Mouse (Mus musculus) midbrain, embryonic 12.5 days (tissue): ENCODE measurements around the gene Sik2. TPM values are rescaled to one million over a fixed set of nuclear protein-coding genes. Genes with fewer than 3 reads are reported as not detected.

Experiments used
- ATAC-seq: fragments of 200-750 bp; cut with Nextera tagmentation; 2 replicates; pipeline ENCODE4 v1.8.0; 2017; ENCODE audit warnings: low read depth, moderate TSS enrichment, moderate library complexity; ENCODE audit not compliant: low FRiP score
- H3K27ac ChIP-seq: fragments of 300-500 bp; sonication (generic); replicated peaks from 2 replicates; pipeline ENCODE4 v1.5.1; 2016; ENCODE audit warnings: mild to moderate bottlenecking
- H3K27me3 ChIP-seq: fragments of 300-500 bp; sonication (generic); 2 replicates; pipeline ENCODE4 v1.6.1; 2016; ENCODE audit warnings: mild to moderate bottlenecking
- H3K36me3 ChIP-seq: fragments of 300-500 bp; sonication (generic); 2 replicates; pipeline ENCODE4 v1.6.1; 2016
- H3K4me1 ChIP-seq: fragments of 300-500 bp; sonication (generic); 2 replicates; pipeline ENCODE4 v1.6.1; 2016
- H3K4me2 ChIP-seq: fragments of 300-500 bp; sonication (generic); replicated peaks from 2 replicates; pipeline ENCODE4 v1.6.1; 2016; ENCODE audit warnings: mild to moderate bottlenecking, moderate library complexity
- H3K4me3 ChIP-seq: fragments of 300-500 bp; sonication (generic); 2 replicates; pipeline ENCODE4 v1.5.1; 2016; ENCODE audit warnings: mild to moderate bottlenecking
- H3K9ac ChIP-seq: fragments of 300-500 bp; sonication (generic); replicated peaks from 2 replicates; pipeline ENCODE4 v1.6.1; 2016; ENCODE audit warnings: mild to moderate bottlenecking, moderate library complexity
- H3K9me3 ChIP-seq: fragments of 300-500 bp; sonication (generic); 2 replicates; pipeline ENCODE4 v1.6.1; 2016; ENCODE audit warnings: mild to moderate bottlenecking
- WGBS: fragments of 180-500 bp; shearing (Covaris S2); methylation state at CpG from one replicate; pipeline ENCODE4 v1.1.7; 2016; 5-methylcytosine and 5-hydroxymethylcytosine counted together
- polyA plus RNA-seq: library from polyadenylated mRNA; unstranded; fragments of >200 nt; fragmentation: Nextera tagmentation; extraction: Ambion mirVana; gene quantifications from 2 replicates; pipeline ENCODE4 v1.2.1, GENCODE M21; 2016

Sik2 gene
- polyA plus RNA-seq: 14.2 and 15.1 TPM in 2 replicates

- peak; percentile 97 for ATAC-seq
- Histone ChIP-seq H3K9ac (peak within 1 kb of the TSS; percentile 77), H3K4me2 (peak within 1 kb of the TSS; percentile 84), H3K27me3 (peaks cover 9% of the 10 kb centered on the region), H3K9me3 (no peaks in the 10 kb centered on the region), H3K27ac (peak within 1 kb of the TSS; percentile 80), H3K4me1 (no peaks in the 10 kb centered on the region), H3K36me3 (no peaks in the 10 kb centered on the region), H3K4me3 (peak within 1 kb of the TSS; percentile 71)
- WGBS: under 1% methylated on average over 58 of the region's 85 CpGs
Observed at GRCm38 (mm10) chr9:51008841-51009655, at the start of gene Sik2. Gene Sik2, minus strand, starts transcription at chr9:51009073.

GRCm38 (mm10) chr9:51056360-51057324, 47.8 kb upstream of the Sik2 start:
- no peak overlapping the region for H3K9ac ChIP-seq
- no peak overlapping the region for H3K4me3 ChIP-seq
- H3K36me3 ChIP-seq: no peaks in the 10 kb centered on the region
- ATAC-seq: no peak
- no peak overlapping the region for H3K27ac ChIP-seq
- WGBS: 84% methylated on average over 3 of the region's 3 CpGs
- no peak overlapping the region for H3K4me2 ChIP-seq
- H3K27me3 ChIP-seq: no peaks in the 10 kb centered on the region
- H3K4me1 ChIP-seq: no peaks in the 10 kb centered on the region
- no peaks in the 10 kb centered on the region for H3K9me3 ChIP-seq

- Histone ChIP-seq H3K4me3 (no peak overlapping the region), H3K4me1 (no peaks in the 10 kb centered on the region), H3K9ac (no peak overlapping the region), H3K27me3 (no peaks in the 10 kb centered on the region), H3K27ac (no peak overlapping the region), H3K36me3 (no peaks in the 10 kb centered on the region), H3K9me3 (no peaks in the 10 kb centered on the region), H3K4me2 (no peak overlapping the region)
- 63% methylated on average over 3 of the region's 3 CpGs for WGBS
- no peak for ATAC-seq
Observed at GRCm38 (mm10) chr9:51052180-51052579, 43.3 kb upstream of the Sik2 start.

GRCm38 (mm10) chr9:51042136-51042535, 33.3 kb upstream of the Sik2 start:
- H3K4me1 ChIP-seq: no peaks in the 10 kb centered on the region
- no peaks in the 10 kb centered on the region for H3K36me3 ChIP-seq
- no peak overlapping the region for H3K4me2 ChIP-seq
- ATAC-seq: no peak
- H3K27me3 ChIP-seq: no peaks in the 10 kb centered on the region
- H3K9me3 ChIP-seq: no peaks in the 10 kb centered on the region
- WGBS: 86% methylated on average over 6 of the region's 6 CpGs
- no peak overlapping the region for H3K4me3 ChIP-seq
- H3K9ac ChIP-seq: no peak overlapping the region
- no peak overlapping the region for H3K27ac ChIP-seq

- Histone ChIP-seq H3K36me3 (no peaks in the 10 kb centered on the region), H3K9me3 (no peaks in the 10 kb centered on the region), H3K27me3 (no peaks in the 10 kb centered on the region), H3K27ac (no peak overlapping the region), H3K4me3 (no peak overlapping the region), H3K9ac (no peak overlapping the region), H3K4me1 (no peaks in the 10 kb centered on the region), H3K4me2 (no peak overlapping the region)
- no peak for ATAC-seq
- 91% methylated on average over 7 of the region's 7 CpGs for WGBS
Observed at GRCm38 (mm10) chr9:51041491-51041980, 32.7 kb upstream of the Sik2 start.

- H3K4me3 ChIP-seq: no peak overlapping the region
- WGBS: 85% methylated on average over 3 of the region's 3 CpGs
- H3K4me1 ChIP-seq: no peaks in the 10 kb centered on the region
- no peaks in the 10 kb centered on the region for H3K36me3 ChIP-seq
- H3K27ac ChIP-seq: no peak overlapping the region
- no peaks in the 10 kb centered on the region for H3K27me3 ChIP-seq
- no peak for ATAC-seq
- no peaks in the 10 kb centered on the region for H3K9me3 ChIP-seq
- no peak overlapping the region for H3K9ac ChIP-seq
- H3K4me2 ChIP-seq: no peak overlapping the region
Observed at GRCm38 (mm10) chr9:51032785-51033529, 24.1 kb upstream of the Sik2 start.

- H3K36me3 ChIP-seq: no peaks in the 10 kb centered on the region
- no peak overlapping the region for H3K27ac ChIP-seq
- WGBS: 66% methylated on average over 8 of the region's 8 CpGs
- H3K4me3 ChIP-seq: no peak overlapping the region
- no peak overlapping the region for H3K4me2 ChIP-seq
- no peaks in the 10 kb centered on the region for H3K27me3 ChIP-seq
- H3K9me3 ChIP-seq: no peaks in the 10 kb centered on the region
- H3K9ac ChIP-seq: no peak overlapping the region
- ATAC-seq: no peak
- H3K4me1 ChIP-seq: no peaks in the 10 kb centered on the region
Observed at GRCm38 (mm10) chr9:51032291-51032690, 23.4 kb upstream of the Sik2 start.

- no peaks in the 10 kb centered on the region for H3K9me3 ChIP-seq
- H3K27ac ChIP-seq: no peak overlapping the region
- H3K4me3 ChIP-seq: no peak overlapping the region
- ATAC-seq: no peak
- H3K4me2 ChIP-seq: no peak overlapping the region
- no peaks in the 10 kb centered on the region for H3K36me3 ChIP-seq
- H3K4me1 ChIP-seq: no peaks in the 10 kb centered on the region
- no peaks in the 10 kb centered on the region for H3K27me3 ChIP-seq
- H3K9ac ChIP-seq: no peak overlapping the region
- WGBS: 78% methylated on average over 6 of the region's 6 CpGs
Observed at GRCm38 (mm10) chr9:51031603-51032002, 22.7 kb upstream of the Sik2 start.

GRCm38 (mm10) chr9:51030147-51030546, 21.3 kb upstream of the Sik2 start:
- Histone ChIP-seq H3K9ac (no peak overlapping the region), H3K27me3 (no peaks in the 10 kb centered on the region), H3K4me3 (no peak overlapping the region), H3K9me3 (no peaks in the 10 kb centered on the region), H3K27ac (no peak overlapping the region), H3K4me1 (no peaks in the 10 kb centered on the region), H3K4me2 (no peak overlapping the region), H3K36me3 (no peaks in the 10 kb centered on the region)
- WGBS: 60% methylated on average over 1 of the region's 1 CpGs
- no peak for ATAC-seq

- Histone ChIP-seq H3K36me3 (no peaks in the 10 kb centered on the region), H3K4me1 (no peaks in the 10 kb centered on the region), H3K4me2 (no peak overlapping the region), H3K4me3 (no peak overlapping the region), H3K9me3 (no peaks in the 10 kb centered on the region), H3K9ac (no peak overlapping the region), H3K27ac (no peak overlapping the region), H3K27me3 (no peaks in the 10 kb centered on the region)
- 84% methylated on average over 1 of the region's 1 CpGs for WGBS
- ATAC-seq: no peak
Observed at GRCm38 (mm10) chr9:51026952-51027351, 18.1 kb upstream of the Sik2 start.

- no peaks in the 10 kb centered on the region for H3K4me1 ChIP-seq
- no peak overlapping the region for H3K27ac ChIP-seq
- 89% methylated on average over 4 of the region's 4 CpGs for WGBS
- no peaks in the 10 kb centered on the region for H3K36me3 ChIP-seq
- H3K9ac ChIP-seq: no peak overlapping the region
- H3K4me2 ChIP-seq: no peak overlapping the region
- H3K9me3 ChIP-seq: no peaks in the 10 kb centered on the region
- ATAC-seq: no peak
- H3K27me3 ChIP-seq: no peaks in the 10 kb centered on the region
- no peak overlapping the region for H3K4me3 ChIP-seq
Observed at GRCm38 (mm10) chr9:51021123-51021795, 12.4 kb upstream of the Sik2 start.
